Mouse (Mus musculus): ENCODE measurements around the gene Phactr4.

DNA sequence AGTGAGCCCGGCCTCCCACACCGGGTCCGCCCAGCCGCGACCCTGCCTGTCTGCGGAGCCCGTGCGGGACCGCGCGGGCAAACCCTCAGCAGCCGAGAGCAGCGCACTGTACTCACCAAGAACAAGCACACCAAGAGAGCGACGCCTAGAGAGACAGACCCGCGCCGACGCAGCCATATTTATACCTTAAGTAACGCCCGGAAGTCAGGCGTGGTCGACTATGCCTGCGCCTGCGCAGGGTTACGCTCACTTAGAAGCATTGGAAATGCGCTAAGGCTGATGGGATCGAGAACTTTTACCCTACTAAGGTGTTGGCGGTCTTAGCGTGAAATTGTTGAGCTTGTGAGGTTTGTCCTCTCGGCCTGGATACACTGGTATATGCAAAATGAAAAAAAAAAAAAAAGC is 68.8 kb downstream of the Phactr4 start, which contains the start of gene Rcc1:
- TF ChIP-seq CTCF (IDR thresholded peaks at IDR 0.05; ENCODE audit: control insufficient read depth, insufficient read depth, low read length) (0 out of 2 replicates have a peak, but pooled peaks have one; percentile 11), POLR2A (IDR thresholded peaks at IDR 0.05; ENCODE audit: borderline replicate concordance, control insufficient read depth, low read depth, low read length) (peak; percentile 99)
